Mouse (Mus musculus): ENCODE results near the gene Dlgap4.
A peak's percentile ranks its signal among the peaks of the same experiment; 100 is the strongest.

Dlgap4 gene

DNA sequence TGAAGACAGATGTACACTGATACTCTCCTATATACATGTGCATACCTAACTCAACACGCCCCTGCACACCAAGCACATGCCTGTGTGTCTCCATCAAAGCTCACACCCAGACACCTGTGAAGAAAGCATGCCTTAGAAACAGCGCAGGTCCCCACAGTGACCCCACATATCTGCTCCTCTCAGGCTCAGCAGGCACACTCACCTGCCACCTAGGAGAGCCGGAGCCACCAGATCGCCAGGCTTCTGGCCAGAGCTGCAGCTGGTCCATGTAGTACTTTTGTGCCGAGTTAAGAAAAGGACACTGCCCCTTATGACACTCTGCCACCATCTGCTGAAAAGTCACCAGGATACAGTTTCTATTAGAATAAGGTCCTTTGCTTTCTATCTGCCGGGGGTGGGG is 103.2 kb downstream of the Dlgap4 start:
- no peak for DNase-seq (ENCODE audit: extremely low read depth, low read depth)

DNA sequence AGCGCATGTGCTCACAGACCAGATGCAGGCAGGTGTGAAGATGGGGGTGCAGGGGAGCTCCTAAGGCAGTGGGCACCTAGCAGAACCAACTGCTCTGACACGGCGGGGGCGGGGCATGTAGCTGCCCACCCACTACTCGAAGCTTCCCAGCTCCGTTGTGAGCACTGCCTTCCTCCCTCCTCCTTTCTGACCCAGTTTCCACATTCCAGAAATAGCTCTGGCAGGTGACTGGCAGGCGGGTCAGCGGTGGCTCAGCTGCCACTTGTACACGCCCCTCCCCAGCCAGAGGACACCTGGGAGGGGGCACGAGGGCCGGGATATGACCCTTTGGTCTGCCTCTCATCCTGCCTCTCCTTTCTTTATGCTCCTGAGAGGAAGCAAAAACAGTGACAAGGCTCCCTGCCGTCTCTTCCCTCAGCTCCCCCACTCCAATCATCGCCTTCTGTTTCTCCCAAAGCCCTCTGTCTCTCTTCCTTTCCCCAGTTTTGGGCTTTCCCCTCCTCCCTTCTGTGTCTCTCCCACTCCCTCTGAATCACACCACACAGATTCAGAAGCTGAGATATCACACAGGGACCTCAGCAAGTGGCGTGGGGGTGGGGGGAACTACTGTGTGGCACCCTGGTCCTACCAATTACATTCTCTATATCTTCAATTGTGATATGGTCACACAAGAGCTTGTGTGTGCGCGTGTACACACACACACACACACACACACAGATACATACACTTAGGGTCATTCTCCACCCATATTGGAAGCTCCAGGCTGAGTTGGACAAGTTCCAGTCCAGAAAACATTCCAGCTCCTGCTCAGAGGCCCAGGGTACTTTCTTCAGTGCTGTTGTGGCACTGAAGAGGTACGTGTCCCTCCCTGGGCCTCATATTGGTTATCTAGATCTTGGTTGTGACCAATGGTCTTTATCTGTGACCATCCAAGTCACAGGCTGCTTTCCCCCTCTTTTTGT is 104.1 kb downstream of the Dlgap4 start:
- DNase-seq (ENCODE audit: extremely low read depth, low read depth) = no peak

GRCm38 (mm10) chr2:156718793-156719192 is 105.3 kb downstream of the Dlgap4 start:
- DNase-seq (ENCODE audit: extremely low read depth, low read depth) = no peak

- DNase-seq (ENCODE audit: extremely low read depth, low read depth) = peak; percentile 25
Observed at GRCm38 (mm10) chr2:156719549-156720312, 106.2 kb downstream of the Dlgap4 start.

GRCm38 (mm10) chr2:156720313-156720674 is 106.8 kb downstream of the Dlgap4 start:
- no peak for DNase-seq (ENCODE audit: extremely low read depth, low read depth)

- peak; percentile 62 for DNase-seq (ENCODE audit: extremely low read depth, low read depth)
Observed at GRCm38 (mm10) chr2:156720675-156721553, 107.4 kb downstream of the Dlgap4 start.

DNA sequence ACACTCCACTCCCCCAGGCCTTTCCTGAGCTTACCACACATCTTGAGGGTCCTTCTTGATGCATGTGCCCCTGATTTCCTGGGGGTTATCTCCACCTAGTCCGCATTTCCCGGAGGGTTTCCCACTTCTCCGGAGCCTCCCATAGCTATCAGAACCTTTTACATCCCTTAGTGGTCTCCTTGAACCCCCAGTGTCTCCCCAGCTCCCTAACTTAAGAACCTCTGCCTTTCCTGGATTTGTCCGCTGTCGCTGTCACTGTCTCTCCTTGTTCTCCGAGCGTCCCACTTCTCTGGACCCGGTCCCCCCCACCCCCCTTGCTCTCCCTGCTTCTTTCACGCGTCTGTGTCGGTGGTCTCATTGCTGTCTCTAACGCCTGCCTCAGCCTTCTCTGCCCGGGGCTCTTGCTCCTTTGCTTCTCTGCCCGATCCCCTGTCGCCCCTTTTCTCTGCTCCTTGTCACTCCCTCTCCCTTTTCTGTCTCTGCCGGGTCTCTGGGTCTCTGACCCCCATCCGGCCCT is 108.1 kb downstream of the Dlgap4 start:
- no peak for DNase-seq (ENCODE audit: extremely low read depth, low read depth)

DNA sequence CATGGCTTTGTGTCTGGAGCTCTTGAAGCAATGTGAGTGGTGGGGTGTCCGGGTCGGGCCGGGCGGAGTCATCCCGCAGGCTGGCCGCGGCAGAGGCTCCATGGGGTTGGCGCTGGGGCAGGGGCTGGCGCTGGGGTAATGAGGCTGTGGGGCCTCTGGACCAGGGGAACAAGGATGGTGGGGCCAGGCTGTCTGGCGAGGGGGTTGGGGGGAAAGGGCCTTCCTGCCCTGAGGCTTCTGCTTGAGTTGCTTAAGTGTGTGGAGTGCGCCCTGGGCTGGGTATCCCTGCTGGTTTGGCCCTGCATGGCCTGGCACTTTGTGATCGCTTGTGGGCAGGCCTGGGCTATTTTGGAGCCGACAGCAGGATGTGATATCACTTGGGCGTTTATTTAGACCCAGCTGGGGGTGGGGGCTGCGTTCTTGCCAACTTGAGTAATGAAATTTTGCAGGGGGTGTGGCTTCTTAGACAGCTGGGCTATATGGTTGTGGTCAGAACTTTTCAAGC is 108.6 kb downstream of the Dlgap4 start:
- DNase-seq (ENCODE audit: extremely low read depth, low read depth) = peak; percentile 39

DNA sequence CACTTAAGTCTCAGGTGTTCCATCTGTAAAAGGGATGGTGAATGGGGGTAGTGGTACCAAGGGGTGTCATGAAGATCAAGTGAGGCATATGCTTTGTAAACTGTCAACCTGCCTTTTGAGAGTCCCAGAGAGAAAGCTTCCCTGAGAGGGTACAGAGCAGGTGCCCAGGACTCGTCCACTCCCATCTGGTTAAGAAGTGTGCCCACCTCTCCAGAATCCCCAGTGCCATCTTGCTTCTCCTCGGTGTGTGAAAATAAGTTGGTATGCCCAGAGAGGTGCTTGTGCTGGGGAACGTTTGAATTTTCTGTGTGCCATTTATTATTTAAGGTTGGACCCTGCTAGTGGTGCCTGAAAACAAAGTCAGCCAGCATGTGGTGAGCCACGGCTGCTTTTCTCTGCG is 109.2 kb downstream of the Dlgap4 start:
- no peak for DNase-seq (ENCODE audit: extremely low read depth, low read depth)

GRCm38 (mm10) chr2:156723899-156724523 is 110.5 kb downstream of the Dlgap4 start:
- DNase-seq (ENCODE audit: extremely low read depth, low read depth) = no peak

- no peak for DNase-seq (ENCODE audit: extremely low read depth, low read depth)
Observed at GRCm38 (mm10) chr2:156724871-156725270, 111.4 kb downstream of the Dlgap4 start.

GRCm38 (mm10) chr2:156726344-156726743 is 112.8 kb downstream of the Dlgap4 start:
- DNase-seq (ENCODE audit: extremely low read depth, low read depth) = no peak

- no peak for DNase-seq (ENCODE audit: extremely low read depth, low read depth)
Observed at GRCm38 (mm10) chr2:156726878-156727277, 113.4 kb downstream of the Dlgap4 start.

GRCm38 (mm10) chr2:156729537-156730469 is 116.3 kb downstream of the Dlgap4 start:
- peak; percentile 84 for DNase-seq (ENCODE audit: extremely low read depth, low read depth)

DNA sequence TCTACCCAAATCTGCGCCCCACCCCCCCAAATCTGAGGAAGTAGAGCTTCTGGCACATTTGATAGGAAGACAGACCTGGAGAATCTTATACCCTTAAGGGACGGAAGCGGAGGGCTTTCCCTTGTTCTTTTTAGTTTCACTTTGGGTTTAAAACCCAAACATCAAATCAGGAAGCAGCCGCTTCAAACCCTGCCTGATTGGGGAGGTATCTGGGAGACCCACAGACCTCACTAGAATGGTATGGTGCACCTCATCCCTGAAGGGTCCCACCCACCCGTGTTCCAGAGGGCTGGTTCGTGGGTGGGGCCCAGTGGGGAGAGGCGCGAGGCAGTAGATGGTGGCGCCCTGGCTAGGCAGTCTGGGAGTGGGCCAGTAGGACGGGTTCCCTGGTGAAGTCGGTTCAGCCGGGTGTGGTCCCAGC is 117.0 kb downstream of the Dlgap4 start:
- peak; percentile 78 for DNase-seq (ENCODE audit: extremely low read depth, low read depth)

GRCm38 (mm10) chr2:156731592-156731991 is 118.1 kb downstream of the Dlgap4 start:
- no peak for DNase-seq (ENCODE audit: extremely low read depth, low read depth)

DNA sequence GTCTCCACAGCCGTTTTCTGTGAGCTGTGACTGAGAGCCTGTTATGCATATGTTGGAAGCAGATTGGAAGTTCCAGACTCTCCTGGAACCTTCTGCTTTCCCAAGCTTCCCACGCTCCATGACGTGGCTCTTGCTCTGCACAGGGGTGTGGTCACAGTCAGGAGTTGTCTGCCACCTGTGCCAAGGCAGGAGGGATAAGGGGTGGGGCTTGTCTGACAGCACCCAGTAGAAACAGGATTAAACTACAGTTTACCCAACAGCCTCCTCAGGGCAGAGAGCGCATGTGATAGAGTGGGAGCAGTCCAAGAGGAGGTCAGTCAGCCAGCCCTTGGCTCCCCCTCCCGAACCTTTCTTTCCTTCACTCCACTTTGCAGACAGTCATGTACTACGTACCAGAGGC is 118.6 kb downstream of the Dlgap4 start:
- DNase-seq (ENCODE audit: extremely low read depth, low read depth) = no peak

- DNase-seq (ENCODE audit: extremely low read depth, low read depth) = no peak
Observed at GRCm38 (mm10) chr2:156735761-156736335, 122.3 kb downstream of the Dlgap4 start.

- DNase-seq (ENCODE audit: extremely low read depth, low read depth) = no peak
Observed at GRCm38 (mm10) chr2:156736846-156737245, 123.3 kb downstream of the Dlgap4 start.

Data from MEL-GATA-1-ER (cell line).